Comparison of ENCODE assay signal across 13 mouse cellular contexts in genomic region chr15:8602362-8602761, GRCm38 (mm10).
"Had no signal": no experiment of that assay in that cellular context is flagged by ENCODE, and none has a peak within 500 bp of the region (broad histone marks: within the 10 kb centered on the region; RNA-seq: fewer than 3 reads in every experiment).

No protein-coding gene starts in this region.

- H3K4me1 ChIP-seq: neural tube, embryonic 12.5 days; stomach, embryonic 15.5 days had no signal

- H3K4me3 ChIP-seq: midbrain, embryonic 10.5 days; midbrain, embryonic 12.5 days; neural tube, embryonic 12.5 days; stomach, embryonic 15.5 days had no signal

- H3K4me2 ChIP-seq: lung, embryonic 14.5 days; midbrain, embryonic 12.5 days; neural tube, embryonic 12.5 days; stomach, embryonic 15.5 days had no signal

- H3K27ac ChIP-seq: midbrain, embryonic 10.5 days; midbrain, embryonic 12.5 days; neural tube, embryonic 12.5 days; stomach, embryonic 15.5 days; stomach, postnatal 0 days had no signal

- H3K9me3 ChIP-seq: midbrain, embryonic 10.5 days; midbrain, embryonic 12.5 days; neural tube, embryonic 12.5 days; stomach, embryonic 15.5 days had no signal

- H3K36me3 ChIP-seq: midbrain, embryonic 10.5 days; midbrain, embryonic 12.5 days; neural tube, embryonic 12.5 days; stomach, embryonic 15.5 days had no signal

- H3K27me3 ChIP-seq: midbrain, embryonic 12.5 days; neural tube, embryonic 12.5 days; stomach, embryonic 15.5 days had no signal

- H3K9ac ChIP-seq: lung, embryonic 14.5 days; midbrain, embryonic 12.5 days; neural tube, embryonic 12.5 days; stomach, embryonic 15.5 days had no signal

- DNase-seq: lung, adult 18-20 months; lung, embryonic 14.5 days; lung, postnatal 10 days; lung, postnatal 4 days; midbrain, embryonic 14.5 days; right cerebral cortex, postnatal 14 days; thymus, postnatal 14 days; thymus, postnatal 36 days had no signal
